Mouse (Mus musculus) cerebral cortex, adult 2 months (tissue): ENCODE data around the gene Cntnap2.

Experiments used
- WGBS: fragments of 180-500 bp; shearing (Covaris S2); methylation state at CpG from one replicate; pipeline ENCODE4 v1.1.7; 2018; 5-methylcytosine and 5-hydroxymethylcytosine counted together

Cntnap2 gene

DNA sequence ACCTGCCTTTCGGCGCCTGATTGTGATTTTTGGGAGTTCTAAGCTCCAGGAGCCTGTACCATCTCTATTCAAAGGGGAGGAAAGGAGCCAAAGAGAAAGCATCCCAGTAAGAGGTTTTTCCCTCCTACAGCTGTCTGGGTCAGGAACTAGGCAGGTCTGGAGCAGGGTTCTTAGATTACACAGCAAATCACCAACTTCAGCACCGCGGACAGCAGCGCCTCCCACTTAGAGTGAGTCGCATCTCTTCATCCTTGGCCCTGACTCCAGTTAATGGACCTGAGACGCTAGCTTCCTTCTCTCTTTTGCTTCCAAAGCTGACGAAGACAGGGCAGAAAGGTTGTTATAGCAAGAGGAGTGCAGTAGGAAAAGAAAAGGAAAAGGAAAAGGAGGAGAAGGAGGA lies at the start of gene Cntnap2:
Gene Cntnap2, plus strand, starts transcription at position 267 of the 400 bp plus-strand sequence.
- WGBS: 5% methylated on average over 8 of the region's 8 CpGs

GRCm38 (mm10) chr6:45026011-45026682 lies 33.0 kb upstream of the Cntnap2 start:
- WGBS: 19% methylated on average over 9 of the region's 9 CpGs

DNA sequence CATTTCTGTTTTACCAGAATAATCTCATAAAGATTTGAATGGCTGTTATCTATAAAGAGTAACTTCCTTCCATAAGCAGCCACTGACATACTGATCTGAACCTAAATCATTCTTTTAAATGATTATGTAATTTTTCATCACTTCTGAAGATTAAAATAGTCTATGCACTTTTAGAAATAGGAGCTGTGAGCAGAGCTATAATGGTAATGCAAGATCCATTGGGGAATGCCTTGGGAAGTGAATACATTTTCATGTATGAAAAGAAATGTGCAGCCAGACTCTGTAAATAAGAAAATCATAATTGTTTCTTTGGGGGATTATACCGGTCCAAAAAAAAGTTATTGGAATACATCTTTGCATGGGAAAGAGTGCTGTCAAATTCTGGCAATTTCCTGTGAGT lies 19.7 kb upstream of the Cntnap2 start:
- WGBS: 33% methylated on average over 1 of the region's 1 CpGs

- WGBS: 1% methylated on average over 35 of the region's 37 CpGs
Observed at GRCm38 (mm10) chr6:45059556-45060471, 657 bp downstream of the Cntnap2 start.

DNA sequence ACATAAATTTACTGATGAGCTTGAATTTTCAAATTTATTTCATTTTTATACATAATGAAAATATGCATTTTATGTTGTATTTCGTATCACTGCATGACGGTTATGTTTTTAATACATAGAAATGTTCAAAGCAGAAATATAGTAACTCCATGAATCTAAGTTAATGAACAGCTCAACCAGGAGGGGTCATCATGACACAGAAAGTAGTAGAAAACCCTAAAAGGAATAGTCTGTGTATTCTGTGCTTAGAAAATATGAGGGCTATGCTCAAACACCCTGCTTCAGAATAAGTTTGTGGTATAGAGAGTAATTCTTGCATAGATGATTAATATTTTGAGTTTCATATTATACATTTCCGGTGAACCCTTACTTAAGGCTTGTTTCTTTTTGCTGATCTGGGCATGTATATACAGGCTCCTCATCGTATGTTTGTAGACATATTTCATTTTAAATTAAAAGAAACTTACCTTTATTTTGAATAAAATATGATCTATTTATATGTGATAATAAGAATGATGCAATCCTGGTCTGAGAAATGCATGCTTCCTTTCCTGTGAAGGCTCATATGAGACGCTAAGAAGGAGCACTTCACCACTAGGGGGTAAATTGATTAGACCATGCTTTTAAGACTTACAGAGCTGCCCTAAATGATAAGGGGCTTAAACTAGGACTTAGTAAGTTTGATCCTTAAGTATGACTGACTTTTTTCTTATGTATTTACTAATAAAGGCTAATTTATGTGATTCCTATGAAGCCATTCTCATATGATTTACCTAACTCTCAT lies 3.2 kb downstream of the Cntnap2 start:
- 48% methylated on average over 5 of the region's 5 CpGs for WGBS

GRCm38 (mm10) chr6:45088304-45088703 lies 29.1 kb downstream of the Cntnap2 start:
- WGBS: 79% methylated on average over 1 of the region's 1 CpGs

GRCm38 (mm10) chr6:45144882-45145281 lies 85.7 kb downstream of the Cntnap2 start:
- WGBS: 54% methylated on average over 2 of the region's 2 CpGs

GRCm38 (mm10) chr6:45205039-45205438 lies 145.9 kb downstream of the Cntnap2 start:
- 68% methylated on average over 2 of the region's 2 CpGs for WGBS

DNA sequence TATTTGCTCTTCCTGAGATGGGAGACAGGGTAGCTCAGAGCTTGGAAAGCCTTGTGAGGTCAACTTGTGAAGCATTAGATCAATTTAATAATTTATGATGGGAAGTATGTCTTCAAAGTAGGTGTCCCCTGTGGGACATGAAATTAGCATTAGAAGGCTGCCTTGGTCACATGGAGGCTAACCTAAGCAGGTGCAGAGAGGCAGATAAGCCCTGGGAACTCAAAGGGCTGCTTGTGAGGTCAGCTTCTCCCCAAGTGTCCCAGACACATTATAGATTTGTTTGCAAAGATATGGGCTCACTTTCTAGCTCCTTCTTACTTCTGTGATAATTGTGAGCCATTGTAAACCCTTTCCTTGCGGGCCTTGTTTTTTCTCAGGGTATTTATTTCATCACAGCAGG lies 155.2 kb downstream of the Cntnap2 start:
- WGBS: 51% methylated on average over 1 of the region's 1 CpGs

- WGBS: 62% methylated on average over 1 of the region's 1 CpGs
Observed at GRCm38 (mm10) chr6:45229002-45229401, 169.8 kb downstream of the Cntnap2 start.

GRCm38 (mm10) chr6:45232571-45232970 lies 173.4 kb downstream of the Cntnap2 start:
- WGBS: 82% methylated on average over 3 of the region's 3 CpGs

DNA sequence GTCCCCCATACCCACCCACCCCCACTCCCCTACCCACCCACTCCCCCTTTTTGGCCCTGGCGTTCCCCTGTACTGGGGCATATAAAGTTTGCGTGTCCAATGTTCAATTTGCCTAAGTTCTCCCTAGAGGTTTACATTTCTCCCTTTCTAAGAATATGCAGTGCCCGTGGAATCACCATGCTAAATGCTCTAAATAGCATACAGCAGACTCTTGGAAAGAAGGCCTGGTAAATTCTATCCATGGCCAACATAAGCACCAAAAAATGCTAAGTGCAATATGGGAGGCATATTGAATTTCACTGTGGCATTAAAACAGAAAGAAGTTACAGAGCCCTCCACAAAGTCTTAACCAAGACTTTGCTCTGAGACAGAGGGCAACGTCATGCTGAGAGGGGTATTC lies 177.4 kb downstream of the Cntnap2 start:
- 72% methylated on average over 4 of the region's 4 CpGs for WGBS

DNA sequence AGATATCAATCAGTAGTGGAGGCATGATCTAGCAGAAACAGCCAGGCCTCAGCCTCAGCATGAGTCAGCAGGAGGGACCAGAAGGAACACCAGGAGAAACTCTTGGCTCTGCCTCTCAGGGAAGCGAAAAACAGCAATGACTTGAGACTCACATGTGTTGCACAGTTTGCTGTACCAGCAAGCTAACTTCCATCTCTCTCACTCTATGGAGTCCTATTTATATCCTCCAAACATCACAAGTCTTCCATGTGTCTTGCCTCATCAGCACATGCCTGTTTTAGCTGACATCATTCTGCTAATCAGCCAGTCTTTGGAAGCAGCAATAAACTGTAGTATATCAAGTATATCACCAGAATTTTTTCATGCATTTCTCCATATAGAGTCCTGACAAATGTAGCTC lies 182.1 kb downstream of the Cntnap2 start:
- 62% methylated on average over 1 of the region's 1 CpGs for WGBS

DNA sequence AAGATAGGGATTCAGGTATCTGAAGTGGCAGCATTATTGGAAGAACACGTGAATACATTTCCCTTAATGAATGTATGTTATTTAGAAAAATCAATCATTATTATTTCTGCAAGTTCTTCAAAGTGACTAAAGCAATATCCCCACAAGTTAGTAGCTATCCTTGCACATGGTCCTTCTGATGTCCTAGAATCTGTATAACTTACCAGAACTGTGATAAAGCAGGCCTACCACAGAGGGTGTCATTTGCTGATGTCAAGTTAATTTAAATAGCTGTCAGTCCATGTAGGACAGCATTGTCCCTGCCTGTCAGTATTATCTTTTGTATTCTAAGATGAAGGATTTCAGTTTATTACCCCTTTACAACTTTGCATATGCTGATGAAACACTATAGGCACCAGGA lies 185.5 kb downstream of the Cntnap2 start:
- WGBS: 80% methylated on average over 1 of the region's 1 CpGs

- WGBS: 46% methylated on average over 1 of the region's 1 CpGs
Observed at GRCm38 (mm10) chr6:45258047-45258446, 198.9 kb downstream of the Cntnap2 start.

- WGBS: 70% methylated on average over 2 of the region's 2 CpGs
Observed at GRCm38 (mm10) chr6:45271537-45271936, 212.4 kb downstream of the Cntnap2 start.

DNA sequence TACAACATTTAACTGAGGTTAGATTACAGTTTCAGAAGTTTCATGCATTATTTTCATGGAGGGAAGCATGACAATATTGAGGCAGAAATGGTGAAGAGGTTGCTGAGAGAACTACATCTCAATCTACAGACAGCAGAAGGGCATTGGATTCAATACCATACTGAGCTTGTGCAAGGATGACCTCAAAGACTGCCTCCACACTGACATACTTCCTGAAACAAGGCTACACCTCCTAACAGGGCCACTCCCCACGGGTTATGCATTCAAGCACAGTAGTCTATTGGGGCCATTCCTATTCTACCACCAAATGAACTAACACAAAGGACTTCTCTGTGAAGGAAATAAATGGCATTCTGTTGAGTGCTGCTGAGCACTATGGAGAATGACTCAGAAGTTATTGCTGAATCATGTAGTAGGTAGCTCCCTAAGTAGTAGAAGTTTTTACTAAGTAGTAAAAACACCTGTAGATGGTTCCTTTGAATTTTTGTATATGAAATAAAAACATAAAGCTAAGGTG lies 214.2 kb downstream of the Cntnap2 start:
- WGBS: 47% methylated on average over 1 of the region's 1 CpGs

- 80% methylated on average over 1 of the region's 1 CpGs for WGBS
Observed at GRCm38 (mm10) chr6:45290154-45290553, 231.0 kb downstream of the Cntnap2 start.

- WGBS: 84% methylated on average over 3 of the region's 3 CpGs
Observed at GRCm38 (mm10) chr6:45317455-45317854, 258.3 kb downstream of the Cntnap2 start.

- 7% methylated on average over 2 of the region's 2 CpGs for WGBS
Observed at GRCm38 (mm10) chr6:45323505-45323904, 264.3 kb downstream of the Cntnap2 start.

GRCm38 (mm10) chr6:45327952-45328485 lies 268.9 kb downstream of the Cntnap2 start:
- WGBS: 61% methylated on average over 3 of the region's 3 CpGs

- WGBS: 62% methylated on average over 2 of the region's 2 CpGs
Observed at GRCm38 (mm10) chr6:45345396-45345795, 286.2 kb downstream of the Cntnap2 start.
